9 mouse cellular contexts compared by ENCODE assay signal in the genomic region with DNA sequence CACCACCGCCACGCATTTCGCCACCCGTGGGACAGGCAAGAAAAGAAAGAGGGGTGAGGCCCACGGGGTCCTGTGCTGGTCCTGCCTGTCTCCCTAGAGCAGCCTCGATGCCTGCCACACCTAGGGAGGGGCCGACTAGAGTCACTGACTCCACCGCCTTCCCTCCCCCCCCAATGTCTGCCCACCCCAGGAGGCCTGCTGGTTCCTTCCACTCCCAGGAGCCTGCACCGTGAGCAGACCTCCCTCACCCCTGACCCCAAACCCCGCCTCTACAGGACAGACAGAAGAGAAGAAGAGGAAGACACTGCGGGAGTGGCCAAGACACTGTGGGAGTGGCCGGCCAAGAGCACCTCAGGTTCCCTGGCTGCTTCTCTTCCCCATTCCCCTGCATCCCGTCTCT. TPM values are rescaled to one million over a fixed set of nuclear protein-coding genes. Genes with fewer than 3 reads are reported as not detected.
A peak's percentile ranks its signal among the peaks of the same experiment; 100 is the strongest.
DNase-seq lines count a peak whose midpoint lies in the region; ATAC-seq and TF ChIP-seq lines count a peak whose summit lies in the region.
"Had no signal": no experiment of that assay in that cellular context is flagged by ENCODE, and none has a peak within 500 bp of the region (broad histone marks: within the 10 kb centered on the region; RNA-seq: fewer than 3 reads in every experiment).

No protein-coding gene starts in this region.

- intact Hi-C loops in left cerebral cortex, adult 2 months (cut with DNase I): no loop called here

- peak; percentile 55; the same call in 1 of the 2 replicates for ATAC-seq in lung, embryonic 15.5 days (ENCODE audit: borderline replicate concordance, extremely low read depth, low FRiP score, low TSS enrichment)
- ATAC-seq in common myeloid progenitor, adult 5-6 weeks (replicated peaks; ENCODE audit: low read depth, poor library complexity, severe bottlenecking): peak; percentile 89
- ATAC-seq in intestine, embryonic 16.5 days: no peak; the same call in 1 of the 2 replicates

- no peaks in the 10 kb centered on the region for H3K27me3 ChIP-seq in lung, embryonic 15.5 days
- no peaks in the 10 kb centered on the region for H3K27me3 ChIP-seq in intestine, embryonic 16.5 days (replicated peaks; ENCODE audit: control insufficient read depth, insufficient read depth, low read length)

- H3K36me3 ChIP-seq in lung, embryonic 15.5 days: no peaks in the 10 kb centered on the region
- H3K36me3 ChIP-seq in intestine, embryonic 16.5 days (ENCODE audit: control insufficient read depth, insufficient read depth, low read length): no peaks in the 10 kb centered on the region

- peak overlapping the region; percentile 2; the same call in 1 of the 2 replicates for H3K4me3 ChIP-seq in lung, embryonic 15.5 days
- H3K4me3 ChIP-seq in intestine, embryonic 16.5 days (ENCODE audit: low read length): peak overlapping the region; percentile 7; the same call in 1 of the 2 replicates
- no peak overlapping the region for H3K4me3 ChIP-seq in left cerebral cortex, adult 2 months

- 40% methylated on average over 11 of the region's 13 CpGs for WGBS in lung, embryonic 15.5 days
- WGBS in intestine, embryonic 16.5 days: 43% methylated on average over 13 of the region's 13 CpGs

- H3K9me3 ChIP-seq in lung, embryonic 15.5 days: no peaks in the 10 kb centered on the region
- peaks cover 9% of the 10 kb centered on the region; the same call in 1 of the 2 replicates for H3K9me3 ChIP-seq in intestine, embryonic 16.5 days (ENCODE audit: control insufficient read depth, low read length)

- H3K4me1 ChIP-seq in lung, embryonic 15.5 days: no peaks in the 10 kb centered on the region
- no peaks in the 10 kb centered on the region for H3K4me1 ChIP-seq in intestine, embryonic 16.5 days (ENCODE audit: control insufficient read depth, insufficient read depth, low read length)

- no peak overlapping the region for H3K27ac ChIP-seq in lung, embryonic 15.5 days
- H3K27ac ChIP-seq in intestine, embryonic 16.5 days (ENCODE audit: low read length): no peak overlapping the region
- no peak overlapping the region for H3K27ac ChIP-seq in left cerebral cortex, adult 2 months

- no peak for DNase-seq in lung, postnatal 4 days
- peak; percentile 24 for DNase-seq in naive thymus-derived CD4-positive, alpha-beta T cell, adult 2 months (ENCODE audit: low read depth)
- DNase-seq in right cerebral cortex, postnatal 25 days: no peak
- no peak for DNase-seq in adipocyte (ENCODE audit: low spot score)
- DNase-seq in left cerebral cortex, adult 2 months (ENCODE audit: extremely low spot score in 1 of 2, low spot score in 2 of 2): no peak
- DNase-seq: adrenal gland, adult 8-10 months had no signal

- H3K4me2 ChIP-seq in lung, embryonic 15.5 days: peak overlapping the region; percentile 37
- H3K4me2 ChIP-seq in intestine, embryonic 16.5 days (ENCODE audit: low read depth, low read length): peak overlapping the region; percentile 25; the same call in 1 of the 2 replicates

- H3K9ac ChIP-seq in lung, embryonic 15.5 days: no peak overlapping the region
- no peak overlapping the region for H3K9ac ChIP-seq in intestine, embryonic 16.5 days (ENCODE audit: low read depth, low read length)

- TF ChIP-seq CTCF in left cerebral cortex, adult 2 months (IDR thresholded peaks at IDR 0.05): no peak

RNA-seq across cellular contexts. Expression of a gene that starts 12.5 kb away (rescaled TPM):
- 15.6 and 16.1 TPM in 2 replicates for polyA plus RNA-seq in lung, embryonic 15.5 days (2015; fragmentation: Nextera tagmentation; extraction: Ambion mirVana)
- 16.5 and 18.5 TPM in 2 replicates for total RNA-seq in common myeloid progenitor, adult 5-6 weeks (2017)
- polyA plus RNA-seq in intestine, embryonic 16.5 days (2015; fragmentation: Nextera tagmentation; extraction: Ambion mirVana): 16.6 and 17.8 TPM in 2 replicates
- total RNA-seq in left cerebral cortex, adult 2 months (2021): 1 to 10 TPM; 5.1 to 7.6 TPM
